Mouse (Mus musculus): ENCODE results near the gene Lypd6.

GRCm38 (mm10) chr2:50110167-50110566, 43.9 kb downstream of the Lypd6 start:
- TF ChIP-seq CTCF (IDR thresholded peaks at IDR 0.05; ENCODE audit: low read depth, low read length): no peak
- TF ChIP-seq POLR2A (IDR thresholded peaks at IDR 0.05; ENCODE audit: extremely low read depth, insufficient read depth, low read length): no peak
